Mouse (Mus musculus): ENCODE data around the gene Dst.

GRCm38 (mm10) chr1:34040049-34040448, 132.0 kb downstream of the Dst start:
- TF ChIP-seq CTCF (conservative IDR thresholded peaks at IDR 0.05; ENCODE audit: insufficient read depth, insufficient read length, low read depth, low read length) (no peak), POLR2A (IDR thresholded peaks at IDR 0.05; ENCODE audit: low read depth, low read length) (no peak)

All from kidney, adult 2 months (tissue).